Mouse (Mus musculus): Measurements from ENCODE around the gene 1700125H20Rik.

The 1700125H20Rik gene

DNA sequence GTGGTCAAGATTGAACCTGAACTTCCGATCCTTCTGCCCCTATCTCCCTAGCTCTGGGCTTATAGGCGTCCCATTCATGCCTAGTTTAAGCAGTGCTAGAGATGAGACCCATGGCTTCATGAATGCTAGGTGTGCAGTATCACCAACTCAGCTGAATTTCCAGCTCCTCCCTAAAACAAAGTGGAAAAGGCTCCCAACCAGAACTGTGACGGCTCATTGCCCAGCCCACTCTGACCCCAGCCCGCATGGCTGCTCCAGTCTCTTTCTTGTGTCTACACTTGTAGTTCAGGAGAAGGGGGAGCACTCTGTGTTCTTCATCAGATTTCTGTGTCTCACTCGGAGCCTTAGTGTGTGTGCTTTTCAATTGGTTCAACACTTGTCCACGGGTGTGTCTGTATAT is 14.6 kb downstream of the 1700125H20Rik start:
- no peak for DNase-seq

- DNase-seq: no peak
Observed at GRCm38 (mm10) chr11:85189110-85189509, 18.9 kb downstream of the 1700125H20Rik start.

DNA sequence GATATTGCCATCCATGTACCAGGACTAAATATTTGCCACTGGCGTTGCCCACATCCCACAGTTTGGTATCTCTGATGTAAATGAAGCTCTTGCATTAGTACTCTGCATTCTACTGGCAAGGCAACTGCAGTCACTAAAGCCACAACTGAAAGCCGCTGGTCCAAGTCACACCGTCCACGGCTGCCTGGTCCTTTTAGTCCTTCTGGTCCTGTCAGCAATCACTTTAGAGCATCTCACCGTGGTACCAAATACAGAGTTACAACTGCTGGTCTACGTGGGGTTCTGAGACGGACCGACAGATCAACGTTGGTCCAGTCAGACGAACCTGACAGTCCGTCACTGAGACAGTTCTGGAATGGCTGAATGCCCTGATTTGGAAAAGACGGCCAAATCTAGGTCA is 20.5 kb downstream of the 1700125H20Rik start:
- no peak for DNase-seq

DNA sequence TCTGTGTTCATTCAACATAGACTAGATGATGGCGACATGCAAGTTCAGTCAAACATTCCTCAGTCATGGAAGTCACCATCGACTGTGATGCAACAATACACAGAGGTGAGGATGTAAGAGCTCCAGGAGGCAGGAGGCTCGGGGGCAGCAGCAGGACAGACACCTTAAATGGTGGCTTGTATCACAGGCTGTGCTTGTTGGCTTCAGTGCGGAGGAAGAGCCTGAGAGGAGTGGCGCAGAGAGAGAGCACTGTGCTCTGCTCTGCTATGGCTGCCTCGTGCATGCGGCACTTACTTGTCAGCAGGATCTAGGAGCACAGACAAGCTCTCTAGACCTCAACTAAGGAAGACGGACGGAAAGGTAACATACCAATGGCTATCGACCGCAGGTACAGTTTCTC is 24.0 kb downstream of the 1700125H20Rik start:
- DNase-seq: no peak

- no peak for DNase-seq
Observed at GRCm38 (mm10) chr11:85196046-85196445, 25.8 kb downstream of the 1700125H20Rik start.

DNA sequence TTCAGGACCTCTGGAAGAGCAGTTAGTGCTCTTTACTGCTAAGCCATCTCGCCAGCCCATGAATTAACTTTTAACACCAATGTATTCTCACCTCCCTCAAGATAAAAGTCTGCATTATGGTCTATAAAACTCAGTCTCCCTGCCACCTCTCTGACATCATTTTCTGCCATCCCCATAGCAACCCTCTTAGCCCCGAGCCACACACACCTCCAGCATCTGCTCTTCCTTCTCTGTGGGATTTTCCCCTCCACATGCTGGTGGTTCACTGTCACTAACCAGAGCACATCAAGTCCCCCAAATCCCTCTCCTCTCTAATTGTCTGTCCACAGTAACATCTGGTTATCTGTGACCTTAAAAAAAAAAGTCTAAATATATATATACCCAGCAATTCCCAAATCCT is 28.7 kb downstream of the 1700125H20Rik start:
- no peak for DNase-seq

- no peak for DNase-seq
Observed at GRCm38 (mm10) chr11:85206231-85206630, 36.0 kb downstream of the 1700125H20Rik start.

DNA sequence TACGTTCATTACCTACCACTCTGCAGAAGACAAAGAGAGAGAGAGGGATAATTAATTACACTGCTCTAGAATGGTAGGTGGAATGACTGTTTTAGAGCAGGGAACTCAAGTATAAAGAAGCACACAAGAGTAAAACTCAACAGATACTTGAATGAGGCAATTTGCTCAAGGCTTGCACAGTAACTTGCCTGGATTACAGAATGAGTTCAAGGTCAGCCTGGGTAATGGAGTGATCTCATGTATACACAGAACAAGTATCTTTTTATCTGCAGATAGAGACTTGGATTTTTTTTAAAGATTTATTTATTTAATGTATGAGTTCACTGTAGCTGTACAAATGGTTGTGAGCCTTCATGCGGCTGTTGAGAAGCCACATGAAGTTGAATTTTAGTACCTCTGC is 40.9 kb downstream of the 1700125H20Rik start:
- no peak for DNase-seq

- DNase-seq: no peak
Observed at GRCm38 (mm10) chr11:85213215-85213614, 43.0 kb downstream of the 1700125H20Rik start.

DNA sequence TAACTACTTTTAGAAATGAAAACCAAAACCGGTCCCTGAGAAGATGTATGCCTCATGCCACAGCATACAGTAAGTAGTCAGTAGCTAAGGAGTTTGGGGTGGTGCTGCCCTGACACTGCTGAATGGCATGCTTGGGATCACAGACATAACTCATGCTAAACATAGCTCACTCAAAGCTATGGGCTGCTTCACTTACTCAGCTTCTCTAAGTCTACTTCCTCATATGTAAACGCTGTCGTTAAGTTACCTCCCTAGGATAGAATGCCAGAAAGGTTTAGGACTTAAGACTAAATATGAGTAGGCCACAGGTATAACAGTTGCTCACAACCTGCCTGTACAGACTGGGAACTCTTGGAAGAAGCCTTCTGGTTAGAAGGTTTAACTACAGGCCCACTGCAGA is 44.5 kb downstream of the 1700125H20Rik start:
- no peak for DNase-seq

GRCm38 (mm10) chr11:85219014-85219413 is 48.8 kb downstream of the 1700125H20Rik start:
- no peak for DNase-seq

DNA sequence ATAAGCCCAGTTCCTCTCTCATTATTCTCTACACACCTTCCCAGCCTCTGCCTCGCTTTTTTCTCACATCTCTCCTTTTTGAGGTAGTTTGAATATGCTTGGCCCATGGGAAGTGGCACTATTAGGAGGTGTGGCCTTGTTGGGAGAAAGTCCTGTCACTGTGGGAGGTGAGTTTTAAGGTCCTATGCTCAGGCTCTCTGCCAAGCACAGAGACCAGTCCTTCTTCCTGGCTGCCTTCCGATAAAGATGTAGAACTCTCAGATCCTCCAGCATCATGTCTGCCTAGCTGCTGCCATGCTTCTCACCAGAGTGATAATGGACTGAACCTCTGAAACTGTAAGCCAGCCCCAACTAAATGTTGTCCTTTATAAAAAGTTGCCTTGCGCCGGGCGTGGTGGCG is 52.4 kb downstream of the 1700125H20Rik start:
- DNase-seq: no peak

- no peak for DNase-seq
Observed at GRCm38 (mm10) chr11:85223248-85223647, 53.0 kb downstream of the 1700125H20Rik start.
